ENCODE assay signal across 17 mouse cellular contexts in the genomic region with DNA sequence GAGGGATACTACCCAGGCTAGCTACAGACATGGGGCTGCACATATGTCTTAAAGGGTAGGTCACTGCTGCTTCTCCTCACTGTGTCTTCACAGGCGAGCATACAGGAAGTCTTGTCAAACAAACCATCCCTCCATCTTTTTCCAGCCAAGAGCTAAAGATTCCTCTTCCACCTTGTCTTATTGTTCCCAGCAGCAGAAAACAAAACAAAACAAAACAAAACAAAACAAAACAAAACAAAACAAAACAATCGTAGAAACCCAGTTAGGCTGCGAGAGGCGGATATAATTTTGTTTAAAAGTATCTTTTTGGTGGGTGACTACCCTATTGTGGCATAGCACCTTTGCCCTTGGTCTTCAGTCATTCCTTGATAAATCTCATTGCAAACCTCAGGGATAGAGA.
"Had no signal": no experiment of that assay in that cellular context is flagged by ENCODE, and none has a peak within 500 bp of the region (broad histone marks: within the 10 kb centered on the region; RNA-seq: fewer than 3 reads in every experiment).

No protein-coding gene starts in this region.

- H3K9me3 ChIP-seq: midbrain, embryonic 10.5 days; midbrain, embryonic 13.5 days; midbrain, embryonic 15.5 days; neural tube, embryonic 13.5 days; neural tube, embryonic 15.5 days had no signal

- H3K9ac ChIP-seq: lung, embryonic 14.5 days; midbrain, embryonic 13.5 days; midbrain, embryonic 15.5 days; neural tube, embryonic 13.5 days; neural tube, embryonic 15.5 days had no signal

- H3K4me2 ChIP-seq: lung, embryonic 14.5 days; midbrain, embryonic 13.5 days; midbrain, embryonic 15.5 days; neural tube, embryonic 13.5 days; neural tube, embryonic 15.5 days had no signal

- ATAC-seq: midbrain, embryonic 13.5 days; midbrain, embryonic 15.5 days had no signal

- H3K4me3 ChIP-seq: midbrain, embryonic 10.5 days; midbrain, embryonic 13.5 days; midbrain, embryonic 15.5 days; myocyte; neural tube, embryonic 13.5 days; neural tube, embryonic 15.5 days had no signal

- H3K27me3 ChIP-seq: midbrain, embryonic 13.5 days; midbrain, embryonic 15.5 days; neural tube, embryonic 13.5 days; neural tube, embryonic 15.5 days had no signal

- H3K27ac ChIP-seq: midbrain, embryonic 10.5 days; midbrain, embryonic 13.5 days; midbrain, embryonic 15.5 days; neural tube, embryonic 13.5 days; neural tube, embryonic 15.5 days had no signal

- DNase-seq: lung, adult 18-20 months; lung, embryonic 14.5 days; lung, postnatal 10 days; retina, postnatal 1 day; right cerebral cortex, adult 18-20 months; right cerebral cortex, postnatal 25 days; right cerebral cortex, postnatal 4 days; spleen, adult 18-20 months; thymus, adult 18-20 months; thymus, postnatal 14 days; thymus, postnatal 36 days had no signal
